Mouse (Mus musculus) kidney, adult 8-10 months (tissue): Measurements from ENCODE around the gene Plin3.

Experiments
- DNase-seq, 2 experiments: peaks; one replicate each; pipeline ENCODE4 v3.0.0; 2022

Gene Plin3

GRCm38 (mm10) chr17:56233818-56234469 lies 58.7 kb downstream of the Plin3 start:
- peak; percentile 61 to 67 for DNase-seq

- no peak for DNase-seq
Observed at GRCm38 (mm10) chr17:56233389-56233788, 59.3 kb downstream of the Plin3 start.

- no peak for DNase-seq
Observed at GRCm38 (mm10) chr17:56229943-56230342, 62.7 kb downstream of the Plin3 start.
